Mouse (Mus musculus) T-helper 1 cell (primary cell): ENCODE results near the gene Mpc1.
"Not testable (repeated sequence)": the region's sequence is repeated elsewhere in the genome, so short reads cannot be mapped to it uniquely, and the experiment has no call there.

Experiments used
- in situ Hi-C: fragments of 300-600 bp; cut with MboI, MseI; formaldehyde crosslinking; loops from one replicate; pipeline ENCODE4 v1.15.1; 2025; ENCODE audit warnings: high pct_unique_total_duplicates

Mpc1 gene

GRCm38 (mm10) chr17:8278356-8278755, 4.3 kb upstream of the Mpc1 start:
- in situ Hi-C loops, result no loop called here

- in situ Hi-C loops, result no loop called here
These were observed 986 bp downstream of the Mpc1 start for GRCm38 (mm10) chr17:8283526-8284253.

GRCm38 (mm10) chr17:8284254-8284661, 1.6 kb downstream of the Mpc1 start:
- in situ Hi-C loops, result no loop called here

DNA sequence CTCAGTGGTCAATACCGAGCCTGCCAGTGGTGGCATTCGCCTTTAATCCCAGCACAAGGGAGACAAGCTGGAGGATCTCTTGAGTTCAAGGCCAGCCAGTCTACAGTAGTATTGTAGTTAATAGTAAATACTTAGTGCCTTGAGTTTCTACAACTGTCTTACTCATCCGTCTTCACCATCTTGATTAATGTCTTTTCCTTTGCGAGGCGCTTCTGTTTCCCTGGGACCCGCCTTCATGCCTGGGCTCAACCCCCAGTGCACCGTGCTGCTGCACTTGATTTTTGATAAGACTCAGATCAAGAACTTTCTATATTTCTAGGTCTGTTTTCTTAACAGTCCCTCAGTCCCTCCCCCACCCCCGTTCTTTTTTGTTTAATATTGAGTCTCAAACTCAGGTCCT, 2.4 kb downstream of the Mpc1 start:
- in situ Hi-C loops, result no loop called here

- in situ Hi-C loops, result no loop called here
These were observed 4.3 kb downstream of the Mpc1 start for GRCm38 (mm10) chr17:8286987-8287386.

GRCm38 (mm10) chr17:8289993-8290679, 7.4 kb downstream of the Mpc1 start:
- in situ Hi-C loops, result no loop called here

- in situ Hi-C loops, result no loop called here
These were observed 8.0 kb downstream of the Mpc1 start for GRCm38 (mm10) chr17:8290736-8291135.

DNA sequence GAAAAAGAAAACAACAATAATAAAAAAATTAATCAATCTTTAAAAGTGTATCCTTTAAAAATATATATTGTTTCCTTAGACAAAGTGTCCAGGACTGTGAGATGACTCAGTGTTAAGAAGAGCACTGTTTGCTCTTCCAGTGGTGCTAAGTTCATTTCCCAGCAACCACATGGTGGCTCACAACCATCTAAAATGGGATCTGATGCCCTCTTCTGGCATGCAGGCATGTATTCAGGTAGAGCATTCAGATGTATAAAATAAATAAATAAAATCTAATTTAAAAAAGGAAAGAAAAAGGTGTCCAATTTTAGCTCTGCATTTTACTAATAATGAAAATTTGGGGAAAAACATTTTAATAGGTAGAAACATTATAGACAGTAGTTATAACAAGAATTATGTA, 13.1 kb downstream of the Mpc1 start:
- in situ Hi-C loops, result no loop called here

DNA sequence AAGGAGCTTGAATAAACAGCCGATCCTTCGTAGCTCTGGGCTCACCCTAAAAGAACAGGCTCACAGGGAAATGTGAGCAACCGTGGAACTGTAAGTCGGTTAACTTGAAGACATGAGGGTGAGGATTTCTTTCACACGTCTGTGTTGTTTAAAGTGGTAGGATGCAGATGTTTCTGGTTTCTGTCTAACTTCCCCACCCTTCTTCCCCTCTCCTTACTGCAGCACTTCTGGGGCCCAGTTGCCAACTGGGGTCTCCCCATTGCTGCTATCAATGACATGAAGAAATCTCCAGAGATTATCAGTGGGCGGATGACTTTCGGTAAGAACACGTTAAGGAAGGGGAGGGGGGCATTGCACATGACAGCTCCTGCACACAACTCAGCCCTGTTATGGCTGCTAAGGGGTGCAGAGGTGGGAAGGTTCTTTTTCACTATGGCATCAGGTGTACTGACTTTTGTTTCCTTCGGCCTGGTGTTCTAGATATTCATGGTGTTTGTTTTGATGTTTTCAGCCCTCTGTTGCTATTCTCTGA, 13.7 kb downstream of the Mpc1 start:
- in situ Hi-C loops, result no loop called here

DNA sequence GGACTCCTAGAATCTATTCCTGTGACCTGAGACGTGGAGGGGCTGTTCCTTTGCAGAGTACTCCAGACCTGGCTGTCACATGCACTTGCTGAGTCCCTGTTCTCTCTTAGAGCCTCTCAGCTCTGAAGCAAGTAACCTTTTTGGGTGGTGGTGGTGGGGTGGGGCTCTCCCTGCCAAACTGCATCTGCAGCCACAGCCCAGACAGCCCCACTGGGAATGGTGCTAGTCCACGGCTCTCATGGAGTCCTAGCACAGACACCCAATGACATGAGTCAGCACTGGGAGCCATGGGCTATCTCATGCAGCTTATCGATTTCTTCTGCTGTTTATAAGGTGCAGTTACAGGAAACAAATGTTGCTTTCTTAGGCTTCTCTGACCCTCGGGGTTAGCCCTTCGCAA, 15.0 kb downstream of the Mpc1 start:
- in situ Hi-C loops, result no loop called here

- in situ Hi-C loops, result no loop called here
These were observed 15.6 kb downstream of the Mpc1 start for GRCm38 (mm10) chr17:8298281-8298680.

GRCm38 (mm10) chr17:8299524-8299923, 16.8 kb downstream of the Mpc1 start:
- in situ Hi-C loops, result no loop called here

DNA sequence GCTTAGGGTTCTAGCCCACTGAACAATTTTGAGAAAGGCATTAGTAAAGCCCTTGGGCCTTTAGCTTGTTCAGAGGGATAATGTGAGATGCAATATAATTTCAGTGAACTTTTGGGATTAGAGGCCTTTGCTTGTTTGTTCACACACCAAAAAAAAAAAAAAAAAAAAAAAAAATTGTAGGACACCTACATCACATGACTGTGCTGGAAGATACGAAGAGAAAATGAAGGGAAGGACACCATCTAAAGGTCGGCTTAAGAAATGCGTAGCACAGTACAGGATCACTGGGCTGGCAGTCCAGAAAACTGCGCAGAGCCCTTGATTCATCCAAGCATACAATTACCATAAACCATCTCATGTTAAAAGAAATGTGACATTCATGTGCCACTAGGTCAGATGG, 18.8 kb downstream of the Mpc1 start:
- in situ Hi-C loops, result loop anchor here (5.0 kb wide), 1 partner anchor 104 kb away; no protein-coding TSS in a partner anchor

DNA sequence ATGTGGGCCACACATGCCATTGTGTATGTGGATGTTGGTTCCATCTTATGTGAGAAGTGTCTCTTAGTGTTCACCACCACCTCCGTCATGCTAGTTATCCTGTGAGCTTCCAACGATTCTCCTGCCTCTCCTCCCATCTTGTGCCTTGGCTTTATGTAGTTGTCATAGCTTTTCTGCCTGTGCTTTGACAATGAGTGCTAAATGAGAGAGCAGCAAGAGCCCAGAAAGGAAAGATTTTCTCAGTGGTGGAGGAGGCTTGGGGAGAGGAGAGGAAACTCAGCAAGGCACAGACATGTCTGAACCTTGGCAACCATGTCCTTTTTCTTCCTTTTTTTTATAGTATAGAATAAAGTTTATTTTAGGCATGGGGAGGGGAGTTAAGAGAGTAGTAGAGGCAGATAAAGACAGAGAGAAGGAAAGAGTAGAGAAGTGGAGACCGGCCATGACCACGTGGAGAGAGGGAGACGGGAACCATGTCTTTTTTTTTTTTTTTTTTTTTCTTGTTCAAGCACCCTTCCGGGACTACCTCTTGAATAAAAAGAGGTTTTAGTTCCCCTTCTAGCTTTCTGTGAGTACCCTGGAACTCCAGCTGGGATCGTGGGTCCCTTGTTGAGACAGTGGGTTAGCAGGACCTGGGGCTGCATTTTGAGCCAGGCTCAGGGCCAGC, 20.2 kb downstream of the Mpc1 start:
- in situ Hi-C loops, result loop anchor here (5.0 kb wide), 1 partner anchor 106 kb away; no protein-coding TSS in a partner anchor

DNA sequence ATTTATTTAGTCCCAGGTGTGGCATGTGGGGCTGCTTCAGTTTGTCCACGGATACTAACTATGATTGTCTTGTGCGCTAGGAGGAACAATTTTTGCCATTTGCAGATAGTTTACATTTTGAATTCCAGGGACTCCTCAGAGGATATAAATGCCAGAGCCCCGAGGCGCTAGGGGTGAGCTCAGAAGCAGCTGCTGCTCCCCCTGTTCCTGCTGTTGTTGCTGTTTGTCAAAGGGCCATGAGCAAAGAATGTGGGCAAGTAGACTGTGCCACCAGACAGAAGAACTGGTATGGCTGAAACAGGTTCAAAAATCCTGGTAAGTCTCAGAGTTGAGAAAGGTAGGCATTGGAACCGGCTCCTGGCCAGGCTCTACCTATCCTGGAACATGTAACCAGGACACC, 21.0 kb downstream of the Mpc1 start:
- in situ Hi-C loops, result loop anchor here (5.0 kb wide), 1 partner anchor 106 kb away; no protein-coding TSS in a partner anchor

GRCm38 (mm10) chr17:8305801-8306200, 23.1 kb downstream of the Mpc1 start:
- in situ Hi-C loops, result no loop called here

DNA sequence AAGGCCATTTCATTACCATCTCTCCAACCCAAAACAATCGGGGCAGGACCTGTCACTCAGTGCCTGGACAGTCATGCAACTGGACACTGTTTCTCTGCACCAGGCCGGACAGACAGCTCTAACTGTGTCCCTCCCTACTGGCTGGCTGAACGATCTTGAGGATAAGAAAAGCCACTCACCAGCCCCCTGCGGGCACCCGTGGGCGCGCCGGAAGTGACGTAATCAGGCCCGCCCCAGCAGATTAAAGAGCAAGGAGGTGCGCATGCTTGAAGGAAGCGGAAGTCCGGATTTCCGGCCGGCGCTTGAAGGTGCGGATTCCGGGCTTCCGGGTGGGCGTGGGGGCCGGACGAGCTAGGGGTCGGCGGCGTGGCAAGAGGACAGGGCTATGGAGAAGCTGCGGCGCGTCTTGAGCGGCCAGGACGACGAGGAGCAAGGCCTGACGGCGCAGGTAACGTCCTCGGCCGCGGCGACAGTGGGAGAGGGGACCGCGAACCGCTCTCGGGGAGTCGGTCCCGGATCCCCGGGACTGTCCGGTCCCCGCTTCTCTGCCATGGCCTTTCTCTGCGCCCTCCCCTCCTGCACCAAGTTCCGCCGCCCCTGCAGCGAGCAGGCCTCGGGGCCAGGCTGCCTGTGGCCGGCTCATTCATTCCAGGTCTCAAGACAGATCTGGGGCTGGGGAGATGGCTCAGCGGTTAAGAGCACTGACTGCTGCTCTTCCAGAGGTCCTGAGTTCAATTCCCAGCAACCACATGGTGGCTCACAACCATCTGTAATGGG, 28.3 kb downstream of the Mpc1 start, which contains the start of gene Sft2d1:
Gene Sft2d1, plus strand, starts transcription at position 265 of the 777 bp plus-strand sequence.
- in situ Hi-C loops, result no loop called here

GRCm38 (mm10) chr17:8311751-8312150, 29.0 kb downstream of the Mpc1 start:
- in situ Hi-C loops, result no loop called here

DNA sequence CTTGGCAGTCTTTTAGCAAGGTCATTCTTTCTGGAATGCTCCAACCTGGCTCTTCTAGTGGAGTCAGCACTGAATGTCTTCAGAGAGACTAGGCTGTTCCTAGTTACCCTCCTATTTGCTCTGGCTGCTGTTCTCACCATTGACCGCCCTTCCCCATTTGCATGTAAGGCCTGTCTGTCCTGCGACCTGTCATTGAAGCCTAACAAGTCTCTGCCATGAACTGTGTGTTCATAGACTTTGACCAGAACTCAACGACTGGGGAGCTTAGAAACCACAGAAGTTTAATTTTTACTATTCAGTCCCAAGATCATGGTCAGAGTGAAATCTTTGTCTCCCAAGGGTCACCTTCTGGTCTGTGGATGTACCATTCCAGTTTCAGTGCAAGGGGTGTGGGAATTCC, 31.3 kb downstream of the Mpc1 start:
- in situ Hi-C loops, result no loop called here

DNA sequence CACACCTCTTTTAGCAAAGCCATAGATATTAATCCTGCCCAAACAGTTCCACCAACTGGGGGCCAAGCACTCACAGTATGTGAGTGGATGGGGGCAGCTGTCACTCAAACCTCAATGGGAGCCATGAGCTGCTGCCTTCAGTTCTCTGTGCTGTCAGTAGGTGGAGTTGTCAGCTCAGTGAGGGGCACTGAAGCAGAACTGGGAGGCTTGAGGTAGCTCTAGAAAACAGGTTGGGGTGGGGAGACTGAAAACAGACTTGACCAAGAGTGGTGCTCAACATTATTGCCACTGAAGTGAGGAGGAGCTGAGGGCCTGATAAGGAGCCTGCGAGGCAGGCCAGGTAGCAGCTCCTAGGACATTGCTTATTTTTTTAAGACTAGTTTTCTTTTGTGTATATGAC, 33.5 kb downstream of the Mpc1 start:
- in situ Hi-C loops, result no loop called here

DNA sequence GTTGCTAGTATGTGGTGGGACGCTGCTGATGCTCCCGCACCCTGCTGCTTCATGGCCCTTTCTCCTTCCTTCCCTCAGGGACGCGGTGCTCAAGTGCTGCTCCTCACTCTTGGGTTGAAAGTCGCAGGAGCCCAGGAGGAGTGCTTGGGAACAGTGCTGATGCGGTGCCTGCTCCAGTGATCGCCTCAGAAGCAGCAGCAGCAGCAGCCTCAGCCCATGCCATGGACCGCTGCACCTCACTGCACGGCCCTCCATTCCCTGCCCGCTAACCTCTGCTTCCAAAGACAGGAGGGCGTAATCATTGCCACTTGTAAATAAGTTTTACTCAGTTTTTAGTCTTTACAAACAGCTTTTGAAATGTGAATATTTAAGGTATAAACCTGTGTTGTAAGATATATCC, 44.2 kb downstream of the Mpc1 start:
- in situ Hi-C loops, result not testable (repeated sequence)
